Mouse (Mus musculus) adrenal gland, postnatal 10 days (tissue): ENCODE data around the gene Vwf. TPM values are rescaled to one million over a fixed set of nuclear protein-coding genes. Genes with fewer than 3 reads are reported as not detected.

Experiments used
- DNase-seq: peaks from one replicate; pipeline ENCODE4 v3.0.0; 2021; ENCODE audit warnings: mixed read lengths
- long read RNA-seq, 2 experiments: library from polyadenylated mRNA; stranded (forward); transcript quantifications; one replicate each; pipeline ENCODE4 v2.0.0; 2021
- total RNA-seq, 2 experiments: library from RNA; stranded (reverse); gene quantifications; 2 replicates each; pipeline ENCODE4 v1.2.3; 2021

Gene Vwf
- 10 to 100 TPM; 22.4 to 25.2 TPM for total RNA-seq
- long read RNA-seq, experiment 1, partial matches to known transcripts, result 7 of 10 reads
- long read RNA-seq, experiment 1, other reads (novel, unspliced or antisense), result 1 of 10 reads
- long read RNA-seq, experiment 2, partial matches to known transcripts, result 4 of 5 reads
- long read RNA-seq, experiment 2, other reads (novel, unspliced or antisense), result 0 of 5 reads

DNA sequence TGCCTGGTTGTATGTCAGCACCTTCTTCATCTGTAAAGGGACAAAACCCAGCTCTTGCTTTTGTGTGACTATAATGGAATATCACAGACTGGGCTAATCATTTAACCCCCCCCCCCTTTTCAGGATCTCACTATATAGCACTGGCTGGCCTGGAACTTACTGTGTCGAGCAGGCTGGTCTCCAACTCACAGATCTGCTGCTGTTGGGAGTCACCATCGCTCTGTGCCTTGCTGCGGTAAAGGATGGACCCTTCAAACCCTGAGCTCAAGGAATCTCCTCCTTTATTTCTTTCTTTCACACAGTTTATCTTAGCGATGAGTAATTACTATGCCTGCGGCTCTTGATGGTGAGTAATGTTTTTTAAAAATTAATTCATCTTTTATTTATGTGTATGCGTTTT lies at the start of gene Vwf:
TSS of gene Vwf (plus strand) at position 301 of the 400 bp plus-strand sequence.
- DNase-seq, result no peak

DNA sequence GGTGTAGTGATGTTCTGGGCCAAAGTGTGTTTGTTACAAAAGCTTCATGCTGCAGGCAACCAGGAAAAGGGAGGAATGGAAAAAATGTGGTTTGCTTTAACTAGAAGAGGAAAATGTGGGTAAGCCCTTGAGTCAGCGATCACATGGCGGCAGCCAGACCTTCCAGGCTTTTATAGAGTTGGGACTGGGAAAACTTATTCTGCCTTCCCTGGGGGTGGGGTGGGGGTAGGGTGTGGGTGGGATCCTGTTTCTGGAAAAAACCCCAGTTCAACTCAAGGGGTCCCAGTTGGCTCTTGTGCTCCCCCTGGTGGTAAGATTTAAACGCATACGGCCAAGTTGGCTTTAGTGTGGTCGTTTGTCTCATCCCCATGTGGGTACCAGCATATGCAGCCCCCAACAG lies 48.5 kb upstream of the Vwf start:
- peak; percentile 44 for DNase-seq

DNA sequence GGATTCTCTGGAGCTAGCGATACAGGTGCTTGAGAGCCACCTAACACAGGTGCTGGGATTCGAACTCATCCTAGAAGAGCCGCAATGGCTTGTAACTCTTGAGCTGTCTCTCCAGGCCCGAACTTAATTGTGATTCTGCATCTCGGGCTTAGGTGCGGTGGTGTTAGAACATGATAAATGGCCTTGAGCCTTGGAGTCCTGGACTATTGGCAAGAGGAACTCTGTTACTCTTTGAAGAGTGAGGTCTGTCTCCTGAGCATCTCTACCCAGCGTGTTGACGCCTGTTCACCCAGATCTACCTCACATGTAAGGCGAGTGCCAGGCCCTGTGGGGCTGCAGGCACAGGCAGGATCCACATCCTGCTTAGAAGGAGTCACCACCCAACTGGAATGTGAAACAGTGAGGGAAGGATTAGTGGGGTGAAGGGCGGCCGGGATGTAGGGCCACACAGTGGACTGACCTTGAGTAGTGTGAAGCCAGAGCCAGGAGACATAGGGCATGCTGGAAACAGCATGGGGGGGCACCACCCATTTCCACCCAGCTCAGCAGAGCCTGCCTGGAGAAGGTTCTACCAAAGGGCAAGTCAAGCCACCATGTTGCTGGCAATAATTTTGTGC lies 43.3 kb upstream of the Vwf start:
- no peak for DNase-seq

DNA sequence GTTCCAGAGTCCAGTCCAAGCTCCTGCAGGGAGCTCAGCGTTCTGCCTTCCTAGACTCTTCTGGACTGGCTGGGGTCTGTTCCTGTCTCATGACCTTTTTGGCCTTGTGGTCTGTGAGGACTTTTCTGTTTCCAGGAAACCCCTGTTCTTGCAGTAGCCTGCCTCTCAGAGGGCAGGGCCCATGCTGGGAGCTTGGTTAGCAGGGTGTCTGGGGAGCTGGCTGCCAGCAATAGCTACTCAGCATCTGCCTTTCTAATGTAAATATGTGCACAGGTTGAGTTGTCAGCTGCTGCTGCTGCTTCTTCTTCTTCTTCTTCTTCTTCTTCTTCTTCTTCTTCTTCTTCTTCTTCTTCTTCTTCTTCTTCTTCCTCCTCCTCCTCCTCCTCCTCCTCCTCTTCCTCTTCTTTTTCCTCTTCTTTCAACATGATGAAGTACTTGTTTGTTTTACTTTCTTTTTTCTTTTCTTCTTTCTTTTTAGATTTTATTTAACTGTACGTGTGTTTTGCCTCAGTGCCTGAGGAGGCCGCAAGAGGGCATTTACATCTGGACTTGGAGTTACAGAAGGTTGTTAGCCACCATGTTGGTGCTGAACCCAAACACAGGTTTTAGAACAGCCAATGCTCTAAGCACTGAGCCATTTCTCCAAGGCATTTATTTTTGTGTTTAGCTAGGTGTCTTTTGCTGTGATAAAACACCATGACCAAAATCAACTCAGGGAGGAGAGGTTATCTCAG lies 41.8 kb upstream of the Vwf start:
- DNase-seq, result no peak

DNA sequence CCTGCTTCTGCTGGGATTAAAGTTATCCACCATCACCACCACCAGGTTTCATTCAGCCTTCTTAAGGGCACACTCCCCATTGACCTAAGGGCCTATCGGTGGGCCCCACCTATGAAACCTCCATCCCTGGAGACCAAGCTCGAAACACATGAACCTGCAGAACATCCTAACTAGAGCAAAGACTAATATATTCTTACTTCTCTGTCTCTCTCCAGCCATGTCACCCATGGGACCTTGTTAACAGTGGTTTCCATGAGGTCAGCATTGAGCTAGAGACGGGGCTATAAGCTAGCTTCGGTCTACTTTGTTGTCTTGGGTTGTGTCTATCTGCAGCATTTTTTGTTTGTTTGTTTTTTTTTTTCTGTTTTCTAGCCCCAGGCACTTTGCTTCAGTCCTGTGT lies 40.1 kb upstream of the Vwf start:
- DNase-seq, result no peak

DNA sequence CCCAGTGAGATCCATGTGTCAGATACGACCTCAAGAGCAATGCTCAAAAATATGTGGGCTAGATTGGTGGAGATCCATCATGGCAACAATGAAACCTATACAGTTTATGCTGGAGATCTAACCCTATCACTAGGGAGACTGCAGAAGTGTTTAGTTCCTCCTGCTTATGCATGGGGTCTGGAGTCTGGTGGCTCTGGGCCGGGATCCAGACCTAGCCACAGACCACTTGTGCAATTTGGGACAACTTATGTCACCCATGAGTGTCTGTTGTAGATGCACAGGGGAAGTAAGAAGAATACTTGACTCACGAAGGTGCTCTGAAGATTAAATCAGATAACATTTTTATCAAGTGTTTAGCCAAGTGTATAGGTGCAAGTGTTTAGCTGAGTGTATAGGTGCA lies 36.8 kb upstream of the Vwf start:
- no peak for DNase-seq

DNA sequence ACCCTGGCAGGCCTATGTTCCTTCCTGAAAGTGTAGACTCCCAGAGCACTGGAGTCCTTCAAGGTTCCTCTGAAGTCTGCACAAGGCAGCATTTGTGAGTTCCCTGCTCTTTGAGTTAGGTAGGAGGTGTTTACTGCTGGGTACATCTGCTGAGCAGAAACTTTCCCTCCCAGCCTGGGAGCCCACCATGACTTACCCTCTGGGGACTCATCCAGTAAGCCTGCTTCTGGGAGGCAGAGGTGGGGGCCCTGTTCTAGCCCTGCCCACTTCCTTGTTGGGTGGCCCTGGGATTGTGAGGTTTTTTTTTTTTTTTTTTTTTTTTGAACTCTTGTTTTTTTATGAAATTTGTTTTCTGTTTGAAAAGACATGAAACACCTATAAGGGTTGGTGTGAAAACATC lies 35.9 kb upstream of the Vwf start:
- DNase-seq, result no peak

DNA sequence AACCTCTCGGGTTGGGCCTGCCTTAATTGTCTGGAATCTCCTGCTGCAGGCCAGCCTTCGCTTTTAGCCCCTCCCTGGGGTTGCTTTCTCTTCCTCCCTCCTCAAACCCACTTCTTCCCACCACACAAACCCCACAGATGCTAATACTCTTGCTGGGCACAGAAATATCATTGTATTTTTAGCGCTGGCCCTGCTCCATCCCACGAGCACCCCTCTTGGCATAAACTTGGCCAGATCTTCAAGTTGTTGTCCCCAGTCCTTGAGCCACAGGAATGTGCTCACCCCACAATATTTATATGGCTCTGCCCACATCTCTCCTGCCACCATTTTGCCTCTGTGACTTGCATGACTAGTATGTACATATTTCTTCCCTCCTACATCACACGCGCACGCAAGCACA lies 35.4 kb upstream of the Vwf start:
- DNase-seq, result no peak

DNA sequence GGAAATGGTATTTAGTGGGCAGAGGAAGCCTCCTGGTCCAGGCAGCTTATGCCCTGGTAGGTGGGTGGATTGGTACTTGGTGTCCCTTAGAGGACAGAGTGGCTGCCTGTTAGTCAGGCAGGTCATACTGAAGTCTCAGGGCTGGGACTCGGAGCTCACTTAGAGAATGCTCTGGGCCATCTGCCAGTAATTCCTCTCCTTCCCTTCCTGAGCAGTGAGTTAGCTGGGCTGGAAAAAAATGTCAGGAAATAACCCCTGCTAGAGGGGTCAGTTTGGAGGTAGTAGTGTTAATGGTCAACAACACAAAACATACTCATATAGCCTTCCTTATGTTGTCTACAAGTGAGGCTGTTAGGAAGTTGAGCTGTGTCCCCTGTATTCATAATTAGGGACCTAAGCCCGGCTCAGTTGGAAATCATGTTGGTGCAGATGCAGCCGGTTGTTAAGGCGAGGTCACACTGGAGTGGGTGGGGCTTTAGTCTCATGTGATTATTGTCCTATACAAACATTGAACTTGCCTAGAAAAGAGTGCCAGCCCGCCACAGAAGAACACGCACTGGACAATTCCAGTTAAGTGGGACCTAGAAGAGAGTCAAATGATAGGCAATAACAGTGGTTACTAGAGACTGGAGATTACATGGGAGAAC lies 33.5 kb upstream of the Vwf start:
- DNase-seq, result peak; percentile 50

DNA sequence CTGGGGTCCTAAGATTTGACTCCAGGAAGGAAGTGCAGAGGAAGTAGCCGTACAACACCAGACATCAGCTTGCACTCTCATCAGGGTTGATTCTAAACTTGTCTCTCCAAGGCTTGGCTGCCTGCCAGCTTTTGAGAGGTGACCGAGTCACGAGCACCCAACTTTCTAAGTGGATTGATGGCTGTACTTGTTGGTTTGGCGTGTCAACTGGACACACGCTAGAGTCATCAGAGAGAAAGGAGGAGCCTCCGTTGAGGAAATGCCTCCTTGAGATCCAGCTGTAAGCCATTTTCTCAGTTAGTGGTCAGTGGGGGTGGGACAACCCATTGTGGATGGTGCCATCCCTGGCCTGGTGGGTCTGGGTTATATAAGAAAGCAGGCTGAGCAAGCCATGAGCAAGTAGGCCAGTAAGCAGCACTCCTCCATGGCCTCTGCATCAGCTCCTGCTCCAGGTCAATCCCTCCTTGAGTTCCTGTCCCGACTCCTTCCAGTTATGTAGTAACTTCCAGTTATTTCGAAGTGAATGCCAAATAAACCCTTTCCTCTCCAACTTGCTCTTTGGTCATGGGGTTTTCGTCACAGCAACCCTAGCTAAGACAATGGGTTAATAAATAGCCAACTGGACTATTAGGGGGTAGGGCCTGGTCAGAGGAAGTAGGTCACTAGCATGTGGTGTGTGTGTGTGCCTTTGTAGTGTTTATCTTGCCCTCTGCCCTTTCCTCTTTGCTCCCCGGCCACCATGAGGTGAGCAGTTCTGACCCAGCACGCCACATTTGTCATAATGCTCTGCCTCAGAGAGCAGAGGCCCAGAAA lies 30.9 kb upstream of the Vwf start:
- DNase-seq, result peak; percentile 53

DNA sequence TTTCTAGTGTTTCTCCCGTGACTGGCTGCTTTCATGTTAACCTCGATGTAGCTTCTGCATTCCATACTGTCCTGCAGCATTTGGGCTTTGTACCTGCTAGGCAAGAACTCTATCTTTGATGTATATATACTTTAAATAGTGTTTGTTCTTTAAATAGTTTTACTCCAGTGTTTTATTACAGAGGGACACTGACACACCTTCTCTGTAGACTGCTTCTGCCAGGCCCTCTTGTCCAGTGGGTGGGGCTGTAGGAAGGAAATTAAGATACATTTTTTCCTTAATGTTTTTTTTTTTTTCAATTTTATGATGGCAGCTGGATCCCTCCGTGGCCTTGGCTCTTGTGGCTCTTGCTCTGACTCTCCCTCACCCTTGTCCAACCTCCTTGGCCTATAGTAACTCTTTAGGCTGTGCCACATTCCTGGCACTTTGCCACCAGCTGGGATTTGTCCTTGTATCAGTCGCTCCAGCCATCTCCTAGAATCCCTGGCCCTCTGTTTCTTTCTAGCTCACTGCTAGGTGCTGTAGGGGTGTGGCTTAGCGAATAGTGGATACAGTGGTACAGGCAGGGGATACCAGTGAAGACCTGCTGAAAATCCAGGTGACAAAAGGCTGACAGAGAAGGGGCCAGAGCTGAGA lies 24.9 kb upstream of the Vwf start:
- DNase-seq, result peak; percentile 27

DNA sequence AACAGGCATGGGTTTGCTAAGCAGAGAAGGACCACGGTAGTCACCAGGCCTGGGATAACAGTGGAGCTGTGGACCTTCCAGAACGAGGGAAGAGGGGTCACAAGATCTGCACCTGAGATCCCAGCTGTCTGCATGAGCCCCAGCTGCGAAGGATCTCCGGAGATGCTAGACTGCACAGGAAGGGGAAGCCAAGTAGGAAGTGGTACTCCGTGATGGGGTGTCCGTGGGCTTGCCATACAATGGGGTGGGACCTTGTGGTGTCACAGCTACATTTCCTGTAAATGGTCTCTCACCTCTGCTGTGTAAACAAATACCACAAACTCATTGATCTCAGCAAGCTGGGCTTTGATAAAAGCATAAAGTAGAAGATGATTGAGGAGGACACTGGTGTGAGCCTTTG lies 22.5 kb upstream of the Vwf start:
- DNase-seq, result no peak

DNA sequence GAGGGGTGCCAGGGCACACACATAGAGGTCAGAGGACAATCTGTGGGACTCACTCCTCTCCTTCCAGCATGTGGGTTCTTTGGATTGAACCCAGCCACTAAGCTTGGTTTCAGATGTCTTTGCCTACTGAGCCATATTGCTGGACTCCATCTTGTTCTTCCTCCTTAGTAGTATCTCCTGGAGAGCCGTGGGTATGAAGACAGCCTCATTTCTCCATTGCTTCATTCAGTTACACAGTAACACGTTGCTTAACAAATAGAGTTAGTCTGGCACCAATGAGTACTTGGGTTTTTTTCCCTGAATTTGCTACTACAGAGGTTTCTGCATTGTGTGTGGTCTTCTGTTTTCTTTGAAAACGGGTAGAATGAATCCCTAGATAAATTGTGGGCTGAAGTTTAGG lies 20.5 kb upstream of the Vwf start:
- no peak for DNase-seq

DNA sequence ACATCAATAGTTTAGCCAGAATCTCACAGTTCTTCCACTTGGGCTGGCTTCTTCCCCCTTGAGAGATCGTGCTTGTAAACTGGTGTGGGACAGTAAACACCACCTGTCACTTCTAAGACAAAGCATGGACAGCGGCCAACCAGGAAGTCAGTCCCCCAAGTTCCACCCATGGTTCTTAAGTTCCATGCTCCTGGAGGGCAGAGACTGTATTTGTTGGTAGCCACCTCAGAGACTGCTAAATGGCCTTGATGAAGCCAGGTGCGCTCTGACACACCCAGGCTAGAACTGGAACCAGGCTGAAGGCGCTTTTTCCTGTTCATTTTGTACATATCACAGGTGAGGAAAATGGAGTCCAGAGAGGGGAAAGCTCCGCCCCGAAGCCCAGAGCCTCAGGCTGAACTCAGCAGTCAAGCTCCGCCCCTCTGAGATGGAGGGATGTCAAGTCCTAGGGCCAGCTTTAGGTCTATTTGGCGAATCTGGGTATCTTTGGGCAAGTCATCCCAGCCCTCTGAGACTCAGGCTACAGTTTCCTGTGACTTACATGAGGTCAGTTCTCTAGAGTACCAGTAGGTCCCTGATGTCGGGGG lies 17.9 kb upstream of the Vwf start:
- DNase-seq, result no peak

DNA sequence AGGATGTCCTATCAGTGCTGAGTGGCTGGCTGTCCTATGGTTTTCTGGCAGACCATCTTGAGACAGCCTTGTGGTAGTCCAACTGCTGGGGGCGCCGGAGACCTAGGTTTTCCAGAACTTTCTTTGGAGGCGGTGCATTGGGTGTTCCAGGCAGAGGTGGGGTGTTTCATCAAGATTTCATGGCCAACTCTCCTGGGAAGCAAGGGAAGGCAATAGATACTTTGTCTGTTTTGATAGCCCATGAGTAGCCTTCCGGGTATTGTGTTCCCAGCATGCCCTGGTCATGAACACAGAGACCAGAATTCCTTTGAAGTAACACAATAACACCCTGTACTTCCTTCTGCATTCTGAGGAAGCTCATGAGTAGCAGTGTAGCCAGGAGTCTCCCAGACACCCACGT lies 17.1 kb upstream of the Vwf start:
- DNase-seq, result peak; percentile 24

DNA sequence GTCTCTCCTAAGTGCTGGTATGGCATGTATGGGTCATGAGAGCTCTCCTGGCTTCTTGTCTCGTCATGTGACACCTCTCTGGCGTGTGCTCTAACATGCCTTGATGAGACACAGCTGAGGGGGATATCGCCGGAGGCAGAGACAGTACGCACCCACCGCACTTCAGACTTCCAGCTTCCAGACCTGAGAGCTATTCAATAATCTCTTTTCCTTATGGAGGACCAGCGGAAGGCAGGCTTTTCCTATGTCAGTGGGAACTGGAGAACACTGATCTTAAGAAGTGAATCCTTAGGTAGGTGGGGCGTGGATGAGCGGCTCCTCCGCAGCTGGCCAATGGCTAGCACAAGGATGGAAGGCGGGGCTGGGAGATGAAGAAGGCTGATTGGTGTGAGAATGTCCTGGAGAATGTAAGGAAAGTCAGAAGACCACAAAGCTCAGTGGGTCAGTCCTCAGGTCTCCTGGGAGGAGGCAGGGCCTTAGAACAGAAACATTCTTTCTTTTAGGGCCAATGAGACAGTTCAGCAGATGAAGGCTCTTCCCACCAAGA lies 13.4 kb upstream of the Vwf start:
- DNase-seq, result no peak

DNA sequence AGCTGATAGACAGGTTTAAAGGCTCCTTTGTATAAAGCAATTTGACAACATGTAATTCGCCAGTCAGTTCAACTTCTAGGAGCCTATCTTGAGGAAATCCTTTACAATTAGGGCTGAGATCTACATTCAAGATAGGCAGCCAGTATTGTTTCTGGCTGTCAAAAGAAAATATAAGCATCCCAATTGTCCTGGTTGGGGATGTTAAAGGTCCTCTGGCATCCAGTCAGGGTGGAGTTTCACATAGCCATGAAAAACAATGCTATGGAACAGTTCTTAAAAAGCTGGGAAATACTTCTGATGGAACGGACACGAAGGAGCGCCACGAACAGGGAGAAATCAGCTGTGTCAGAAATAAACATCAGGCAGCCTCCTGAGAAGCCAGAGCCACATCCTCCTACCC lies 11.6 kb upstream of the Vwf start:
- DNase-seq, result no peak

DNA sequence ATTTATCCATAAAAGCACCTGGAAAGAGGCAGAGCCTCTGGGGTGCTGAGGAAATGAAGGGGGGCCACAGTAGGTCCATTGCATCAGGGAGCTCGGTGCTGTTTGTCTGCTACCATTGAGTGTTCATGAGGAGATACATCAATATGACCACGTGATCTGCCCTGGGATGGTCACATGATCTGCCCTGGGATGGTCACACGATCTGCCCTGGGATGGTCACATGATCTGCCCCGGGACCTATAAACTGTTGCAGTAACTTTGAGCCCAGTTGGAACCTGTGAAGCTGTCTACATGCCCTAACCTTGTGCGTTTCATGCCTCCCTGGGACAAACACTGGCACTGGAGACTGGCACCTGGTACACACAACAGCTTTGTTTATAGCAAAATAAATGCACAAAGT lies 8.1 kb upstream of the Vwf start:
- peak; percentile 15 for DNase-seq

DNA sequence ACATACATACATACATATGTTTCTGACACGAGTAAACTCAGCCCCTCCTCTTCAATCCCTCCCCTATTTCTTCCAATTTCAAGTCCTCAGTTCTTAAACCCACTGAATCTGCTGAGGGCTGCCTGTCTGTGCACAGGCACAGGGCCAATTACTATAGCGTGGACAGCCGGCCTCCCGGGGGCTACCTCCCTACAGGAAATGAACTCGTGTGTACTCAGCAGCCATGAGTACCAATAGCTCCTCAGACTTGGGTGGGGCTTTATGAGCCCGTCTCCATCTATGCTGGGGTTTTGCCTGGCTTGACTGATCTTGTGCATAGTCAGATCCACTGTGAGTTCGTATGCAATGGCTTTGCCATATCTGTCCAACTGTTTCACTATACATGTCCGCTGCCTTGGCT lies 7.2 kb upstream of the Vwf start:
- DNase-seq, result no peak

DNA sequence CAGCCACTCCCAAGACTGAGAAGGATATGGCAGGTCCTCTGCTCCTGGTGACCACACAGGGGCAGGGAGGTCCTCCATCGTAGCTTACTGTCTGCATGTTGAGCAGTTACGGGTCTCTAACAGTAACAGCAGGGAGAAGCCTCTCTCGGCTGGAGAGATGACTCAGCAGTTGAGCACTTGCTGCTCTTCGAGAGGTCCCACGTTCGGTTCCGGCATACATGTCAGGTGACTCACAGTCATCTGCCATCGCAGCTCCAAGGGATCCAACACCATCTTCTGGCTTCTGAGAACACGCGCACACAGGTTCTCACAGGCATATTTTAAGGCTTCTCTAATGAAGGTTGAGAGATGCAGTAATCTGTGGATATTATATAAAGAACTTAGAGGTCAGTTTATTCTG lies 6.4 kb upstream of the Vwf start:
- no peak for DNase-seq

DNA sequence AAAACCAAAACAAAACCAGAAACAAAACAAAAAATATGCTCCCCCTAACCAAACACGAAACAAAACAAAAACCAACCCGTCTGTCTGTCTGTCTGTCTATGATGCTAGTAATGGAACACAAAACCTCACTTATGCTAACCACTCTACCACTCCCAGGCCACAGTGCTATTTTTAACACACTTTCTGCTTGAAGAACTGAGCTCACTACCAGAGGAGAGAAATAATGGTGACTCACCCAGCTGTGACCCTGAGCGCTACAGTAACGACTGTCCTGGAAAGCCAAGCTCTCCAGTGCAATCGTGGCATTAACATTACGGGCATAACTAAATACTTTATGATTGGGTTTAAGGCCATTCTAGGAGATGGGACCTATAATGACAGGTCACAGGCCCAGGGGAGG lies 5.7 kb upstream of the Vwf start:
- peak; percentile 31 for DNase-seq
